Mouse (Mus musculus) heart, postnatal 10 days (tissue): Measurements from ENCODE around the gene Ndufa13. TPM values are rescaled to one million over a fixed set of nuclear protein-coding genes. Genes with fewer than 3 reads are reported as not detected.
A peak's percentile ranks its signal among the peaks of the same experiment; 100 is the strongest.

ENCODE experiments used
- DNase-seq, 2 experiments: peaks; one replicate each; pipeline ENCODE4 v3.0.0; 2021
- intact Hi-C: fragments of 180-260 bp; cut with DNase I; formaldehyde crosslinking; loops from one replicate; pipeline ENCODE4 v1.15.1; 2025
- total RNA-seq, 2 experiments: library from RNA; stranded (reverse); gene quantifications; 2 replicates each; pipeline ENCODE4 v1.2.3; 2021

Gene Ndufa13
- total RNA-seq, 2 experiments from 2014 or later, result 376 to 397 TPM

DNA sequence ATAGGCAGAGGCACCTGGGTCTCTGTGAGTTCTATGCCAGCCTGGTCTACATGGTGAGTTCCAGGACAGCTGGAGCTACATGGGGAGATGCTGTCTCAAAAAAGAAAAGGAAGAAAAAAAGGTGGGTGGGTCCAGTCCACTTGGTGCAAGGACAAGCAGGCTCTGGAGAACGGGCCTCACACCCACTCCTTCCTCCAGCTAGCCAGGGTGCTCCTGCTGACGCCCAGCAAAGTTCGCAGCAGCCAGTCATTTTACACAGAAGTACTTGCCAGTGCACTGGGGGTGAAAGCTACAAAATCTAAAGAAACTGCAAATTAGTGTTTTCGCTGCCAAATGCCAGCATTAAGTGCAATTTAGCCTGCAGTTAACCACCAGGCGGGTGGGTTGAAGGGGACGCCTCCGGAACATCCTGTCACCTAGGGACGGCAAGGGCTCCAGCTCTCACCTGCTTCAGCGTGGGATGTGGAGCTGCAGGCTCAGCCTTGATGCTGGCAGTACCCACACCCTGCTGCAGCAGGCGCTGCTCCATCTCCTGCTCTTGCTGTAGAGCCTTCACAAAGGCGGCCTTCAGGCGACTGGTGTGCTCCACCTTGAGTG is 10.2 kb upstream of the Ndufa13 start:
- intact Hi-C loops, result loop anchor here (1.0 kb wide), 1 partner anchor 38 kb away; no protein-coding TSS in a partner anchor

GRCm38 (mm10) chr8:69911917-69912316 is 9.6 kb upstream of the Ndufa13 start:
- intact Hi-C loops, result no loop called here

More for the DNA sequence above, 10.2 kb upstream of the Ndufa13 start:
- DNase-seq, result no peak

DNA sequence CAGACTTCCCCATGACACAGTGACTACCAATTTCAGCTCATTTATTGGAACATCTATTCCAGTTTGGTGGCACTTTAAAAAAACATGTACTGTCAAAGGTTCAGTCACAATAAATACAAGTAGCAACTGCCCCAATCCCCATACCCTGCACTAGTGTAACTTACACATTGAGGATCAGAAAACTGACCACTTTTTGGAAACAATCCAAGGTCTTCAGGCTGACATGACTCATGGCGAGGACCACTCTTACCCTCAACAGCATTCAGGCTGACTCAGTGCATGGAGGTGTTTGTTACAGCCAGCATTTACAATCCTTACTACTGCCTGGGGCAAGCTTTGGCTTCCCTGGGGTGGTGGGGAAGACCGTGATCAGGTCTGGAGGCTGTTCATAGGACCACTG is 4.7 kb upstream of the Ndufa13 start:
- intact Hi-C loops, result no loop called here
- DNase-seq, result no peak

More at GRCm38 (mm10) chr8:69911917-69912316, 9.6 kb upstream of the Ndufa13 start:
- DNase-seq, result no peak

- DNase-seq, result no peak
- intact Hi-C loops, result no loop called here
Observed at GRCm38 (mm10) chr8:69906260-69906659, 3.9 kb upstream of the Ndufa13 start.

GRCm38 (mm10) chr8:69904096-69904495 is 1.7 kb upstream of the Ndufa13 start:
- no peak for DNase-seq
- intact Hi-C loops, result no loop called here

GRCm38 (mm10) chr8:69903063-69903542 is 745 bp upstream of the Ndufa13 start:
- intact Hi-C loops, result no loop called here
- peak; percentile 99 for DNase-seq

DNA sequence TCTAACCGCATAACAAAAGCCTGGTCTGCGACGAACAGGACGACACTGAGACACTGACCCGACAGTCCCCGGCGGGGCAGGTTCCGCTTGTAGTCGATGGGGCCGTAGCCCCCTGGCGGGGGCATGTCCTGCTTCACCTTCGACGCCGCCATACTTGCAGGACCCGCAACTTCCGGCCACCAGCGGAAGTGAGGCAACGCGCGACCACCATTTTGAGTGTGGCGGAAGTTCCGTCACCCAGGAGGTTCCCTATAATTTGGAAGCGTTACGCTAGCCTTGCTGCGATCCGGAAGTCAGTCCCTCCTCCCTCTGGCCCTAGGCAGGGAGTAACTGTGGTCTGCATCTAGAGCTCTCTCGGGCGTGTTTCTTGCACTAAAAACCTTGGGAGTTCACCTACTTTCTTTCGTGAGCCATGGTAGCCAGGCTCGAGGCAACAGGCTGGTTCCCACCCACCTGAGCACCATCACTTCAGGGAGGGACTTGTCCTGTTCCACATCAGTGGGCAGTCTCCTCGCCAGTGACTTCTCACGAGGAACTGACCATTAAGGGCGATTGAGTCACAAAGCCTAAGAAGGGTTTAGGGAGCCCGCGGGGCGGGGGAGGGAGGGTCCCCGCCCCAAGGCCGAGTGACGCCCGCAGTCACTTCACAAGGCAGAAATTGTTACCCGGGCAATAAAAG is 735 bp downstream of the Ndufa13 start:
- intact Hi-C loops, result no loop called here
- DNase-seq, result peak; percentile 98 to 99

DNA sequence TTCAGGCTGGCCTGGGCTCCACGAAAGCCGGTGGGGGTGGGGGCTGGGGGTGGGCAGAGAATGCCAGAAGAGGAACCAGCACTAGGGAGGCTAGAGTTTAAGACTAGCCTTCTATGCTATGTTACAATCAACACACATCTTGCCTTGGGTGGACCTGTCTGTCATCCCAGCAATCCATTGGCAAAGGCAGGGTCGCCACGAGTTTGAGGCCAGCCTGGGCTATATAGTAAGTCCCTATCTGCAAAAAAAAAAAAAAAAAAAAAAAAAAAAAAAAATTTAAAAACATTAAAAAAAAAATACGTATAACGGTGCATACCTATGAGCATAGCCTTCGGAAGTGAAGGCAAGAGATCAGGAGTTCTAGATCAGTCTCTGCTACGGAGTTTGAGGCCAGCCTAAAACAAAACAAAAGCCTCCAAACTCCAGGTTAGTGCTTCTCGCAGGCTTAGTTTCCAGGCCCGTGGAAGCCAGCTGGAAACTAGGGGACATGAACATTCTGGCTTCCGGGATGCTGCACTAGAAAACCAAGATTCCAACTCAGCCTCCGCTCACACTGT is 1.4 kb downstream of the Ndufa13 start:
- no peak for DNase-seq

DNA sequence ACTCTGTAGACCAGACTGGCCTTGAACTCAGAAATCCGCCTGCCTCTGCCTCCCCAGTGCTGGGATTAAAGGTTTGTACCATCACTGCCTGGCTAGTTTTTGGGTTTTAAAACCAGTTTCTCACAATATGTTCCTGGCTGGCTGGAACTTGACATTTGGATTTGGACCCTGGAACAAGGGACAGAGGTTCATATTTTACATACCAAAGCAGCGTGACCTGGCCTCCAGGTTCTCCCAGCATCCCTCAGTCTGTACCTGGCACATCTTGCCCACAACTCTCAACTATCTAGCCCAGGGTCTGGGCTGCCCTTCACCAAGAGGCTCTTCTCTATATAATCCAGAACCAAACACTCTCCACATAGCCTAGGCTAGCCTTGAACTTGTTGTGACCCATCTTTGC is 2.5 kb downstream of the Ndufa13 start:
- intact Hi-C loops, result loop anchor here (10.0 kb wide), 1 partner anchor 575 kb away; no protein-coding TSS in a partner anchor
- DNase-seq, result no peak

More for the DNA sequence above, 1.4 kb downstream of the Ndufa13 start:
- intact Hi-C loops, result no loop called here

- intact Hi-C loops, result loop anchor here (10.0 kb wide), 1 partner anchor 573 kb away; no protein-coding TSS in a partner anchor
- DNase-seq, result no peak
Observed at GRCm38 (mm10) chr8:69897857-69898256, 4.5 kb downstream of the Ndufa13 start.

DNA sequence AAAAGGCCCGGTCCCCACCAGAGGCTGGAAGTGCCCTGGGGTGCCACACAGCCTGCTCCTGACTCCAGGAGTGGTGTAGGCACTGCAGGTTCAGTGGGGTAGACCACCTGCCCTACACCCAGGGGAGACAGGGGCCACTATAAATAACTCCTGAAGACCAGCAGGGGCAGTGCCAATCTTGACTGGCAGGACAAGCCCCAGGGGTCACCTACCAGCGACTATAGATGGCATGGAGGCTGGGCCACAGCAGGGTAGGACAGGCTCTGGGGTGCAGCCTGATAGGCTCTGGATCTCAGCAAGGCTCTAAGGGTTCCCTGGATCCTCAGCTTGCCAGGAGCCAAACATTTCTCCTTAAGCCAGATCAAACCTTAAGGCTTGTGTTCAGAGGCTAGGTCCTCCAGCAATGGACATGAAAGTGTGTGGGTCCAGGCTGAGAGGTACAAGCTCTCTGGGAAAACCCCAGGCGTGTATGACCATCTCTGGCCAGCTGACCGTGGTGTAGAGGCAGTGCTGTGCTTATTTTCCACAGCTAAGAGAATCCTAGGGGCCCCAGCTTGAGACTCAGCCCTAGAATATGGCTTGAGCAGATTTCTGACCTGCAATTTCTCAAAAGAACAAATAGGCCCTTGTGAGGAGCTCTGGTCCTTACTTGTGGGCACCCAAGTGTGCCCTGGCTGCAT is 6.4 kb downstream of the Ndufa13 start:
- intact Hi-C loops, result loop anchor here (10.0 kb wide), 1 partner anchor 571 kb away; no protein-coding TSS in a partner anchor
- peak in 1 of 2 experiments; percentile 38 for DNase-seq

DNA sequence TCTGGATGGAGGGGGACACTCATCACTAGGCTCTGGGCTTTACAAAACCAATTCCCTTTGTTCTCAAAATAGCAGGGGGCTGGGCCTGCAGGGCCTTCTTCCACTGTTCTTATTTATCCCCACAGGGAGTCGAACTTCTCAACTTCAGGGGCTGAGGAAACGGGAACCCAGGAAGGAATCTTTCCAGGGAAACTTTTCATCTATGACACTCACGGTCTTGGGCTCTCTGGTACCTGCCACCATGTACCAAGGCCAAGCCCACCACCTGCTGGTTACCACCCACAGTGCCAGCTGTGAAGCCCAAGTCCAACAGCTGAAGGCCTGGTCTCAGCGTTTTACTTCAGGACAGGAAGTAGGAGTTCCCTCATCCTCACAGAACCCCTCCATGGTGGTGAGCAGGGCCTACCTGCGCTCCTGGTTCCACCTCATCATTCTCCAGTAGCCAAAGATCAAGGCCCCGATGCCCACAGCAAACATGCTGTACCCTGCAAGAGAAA is 7.5 kb downstream of the Ndufa13 start:
- intact Hi-C loops, result loop anchor here (10.0 kb wide), 1 partner anchor 570 kb away; no protein-coding TSS in a partner anchor
- no peak for DNase-seq

GRCm38 (mm10) chr8:69893863-69894262 is 8.5 kb downstream of the Ndufa13 start:
- DNase-seq, result peak; percentile 47 to 80
- intact Hi-C loops, result loop anchor here (10.0 kb wide), 1 partner anchor 569 kb away; no protein-coding TSS in a partner anchor

DNA sequence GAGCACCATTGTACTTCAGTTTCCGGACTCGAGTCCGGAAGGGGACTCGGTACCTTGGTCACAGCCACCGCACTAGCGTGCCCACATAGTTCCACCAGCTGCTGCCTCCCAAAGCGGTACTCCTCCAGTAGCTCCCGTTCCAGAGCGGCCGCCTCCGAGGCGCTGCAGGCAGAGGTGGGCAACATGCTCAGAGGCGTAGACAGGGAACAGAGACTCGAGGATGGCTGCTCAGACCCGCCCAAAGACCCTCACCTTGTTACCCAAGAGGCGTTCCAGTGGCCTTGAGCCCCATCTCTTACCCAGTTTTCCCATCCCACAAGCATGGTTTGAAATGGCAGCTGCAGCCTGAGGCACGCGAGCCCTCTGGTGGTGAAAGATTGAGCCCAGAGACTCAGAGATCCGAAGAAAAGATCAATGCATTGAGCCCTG is 11.5 kb downstream of the Ndufa13 start:
- peak; percentile 56 to 62 for DNase-seq
- intact Hi-C loops, result loop anchor here (10.0 kb wide), 1 partner anchor 566 kb away; no protein-coding TSS in a partner anchor

DNA sequence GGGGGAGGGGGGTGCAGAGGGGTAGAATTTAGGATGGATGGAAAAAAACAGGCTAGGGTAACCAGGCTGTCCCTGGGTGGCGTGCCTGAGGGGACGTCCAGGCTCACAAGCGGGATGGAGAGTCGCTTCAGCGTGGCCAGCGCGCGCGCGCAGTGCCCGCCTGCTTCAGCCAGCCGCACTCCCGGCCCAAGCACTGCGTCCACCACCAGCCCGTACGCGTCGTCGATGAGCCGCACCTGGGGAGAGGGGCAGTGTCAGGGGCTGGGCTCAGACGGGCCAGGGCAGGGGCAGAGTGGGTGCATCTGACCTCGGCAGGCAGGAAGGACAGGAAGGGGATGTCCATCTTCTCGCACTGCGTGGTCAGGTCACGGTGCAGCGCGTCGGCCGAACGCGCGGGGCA is 13.5 kb downstream of the Ndufa13 start:
- intact Hi-C loops, result no loop called here
- DNase-seq, result no peak

GRCm38 (mm10) chr8:69888244-69888866 is 14.0 kb downstream of the Ndufa13 start:
- intact Hi-C loops, result no loop called here
- peak; percentile 32 to 38 for DNase-seq

GRCm38 (mm10) chr8:69887289-69888243 is 14.8 kb downstream of the Ndufa13 start, which contains the start of gene Cilp2:
Cilp2 (minus strand) TSS chr8:69887687.
- DNase-seq, result peak; percentile 40 to 49
- intact Hi-C loops, result no loop called here

GRCm38 (mm10) chr8:69884141-69884540 is 18.2 kb downstream of the Ndufa13 start:
- intact Hi-C loops, result no loop called here
- no peak for DNase-seq
